Mouse (Mus musculus) thymus, postnatal 36 days (tissue): ENCODE data around the gene Cd27.
A peak's percentile ranks its signal among the peaks of the same experiment; 100 is the strongest.
"Not testable (repeated sequence)": the region's sequence is repeated elsewhere in the genome, so short reads cannot be mapped to it uniquely, and the experiment has no call there.

ENCODE experiments used
- DNase-seq, 2 experiments: peaks; one replicate each; pipeline ENCODE4 v3.0.0; 2022; ENCODE audit warnings: mixed read lengths in 2 of 2

Cd27 gene

DNA sequence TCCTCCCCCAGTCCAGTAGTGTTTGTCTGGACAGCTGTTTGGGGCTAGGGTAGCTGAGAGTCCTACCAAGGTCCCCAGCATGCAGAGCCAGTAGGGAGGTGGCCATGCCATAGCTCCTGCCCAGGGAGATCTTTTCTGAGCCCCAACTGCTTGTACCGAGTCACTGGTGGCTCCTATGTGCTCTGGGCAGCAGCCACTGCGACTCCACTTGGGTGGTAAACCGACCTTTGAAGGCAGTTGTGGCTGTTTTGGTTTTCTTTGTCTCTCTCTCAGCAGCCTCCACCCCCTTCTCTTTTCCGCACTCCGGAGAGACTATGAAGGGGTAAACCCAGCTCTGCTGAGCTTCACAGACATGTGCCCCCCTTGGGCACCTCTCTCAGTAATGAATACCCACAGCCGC lies at the start of gene Cd27:
TSS of gene Cd27 (minus strand) at position 229 of the 400 bp plus-strand sequence.
- peak; percentile 83 to 85 for DNase-seq

DNA sequence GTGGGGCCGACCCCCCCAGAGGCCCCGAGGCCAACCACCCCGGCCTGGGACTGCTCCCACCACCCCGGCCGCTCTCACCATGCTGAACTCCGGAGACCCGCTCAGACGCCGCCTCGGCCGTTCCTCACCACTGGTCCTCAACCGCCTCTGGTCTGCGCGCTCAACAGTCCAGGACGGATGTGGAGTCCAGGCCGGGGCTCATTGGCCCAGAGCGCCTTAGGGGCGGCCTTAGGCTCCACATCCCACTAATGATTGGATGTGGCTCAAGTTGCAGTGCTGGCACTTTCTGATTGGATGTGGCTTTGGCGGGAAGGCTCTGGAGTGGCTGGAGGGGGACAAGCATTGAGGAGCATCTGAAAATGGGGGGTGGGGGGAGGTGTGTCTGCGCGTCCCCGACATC lies 49.1 kb upstream of the Cd27 start, which contains the start of gene Tuba3a:
TSS of gene Tuba3a (minus strand) at position 153 of the 400 bp plus-strand sequence.
- no peak for DNase-seq

DNA sequence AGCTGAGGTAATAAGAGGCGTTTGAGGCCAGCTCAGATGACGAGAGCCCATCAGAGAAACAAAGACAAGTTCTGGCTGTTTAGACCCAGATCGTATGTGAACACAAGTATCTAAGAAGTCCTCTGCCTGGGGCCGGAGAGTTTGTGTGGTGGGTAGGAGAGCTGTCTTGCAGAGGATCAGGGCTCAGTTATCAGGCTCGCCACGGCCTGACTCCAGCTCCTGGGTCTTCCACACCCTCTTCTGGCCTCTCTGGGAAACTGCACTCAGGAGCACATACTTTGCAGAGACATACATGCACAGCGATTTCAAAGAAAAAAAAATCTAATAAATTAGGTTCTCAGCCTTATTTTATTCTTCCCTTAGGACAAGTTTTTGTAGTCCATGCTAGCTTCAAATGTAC lies 47.9 kb upstream of the Cd27 start:
- DNase-seq, result no peak

DNA sequence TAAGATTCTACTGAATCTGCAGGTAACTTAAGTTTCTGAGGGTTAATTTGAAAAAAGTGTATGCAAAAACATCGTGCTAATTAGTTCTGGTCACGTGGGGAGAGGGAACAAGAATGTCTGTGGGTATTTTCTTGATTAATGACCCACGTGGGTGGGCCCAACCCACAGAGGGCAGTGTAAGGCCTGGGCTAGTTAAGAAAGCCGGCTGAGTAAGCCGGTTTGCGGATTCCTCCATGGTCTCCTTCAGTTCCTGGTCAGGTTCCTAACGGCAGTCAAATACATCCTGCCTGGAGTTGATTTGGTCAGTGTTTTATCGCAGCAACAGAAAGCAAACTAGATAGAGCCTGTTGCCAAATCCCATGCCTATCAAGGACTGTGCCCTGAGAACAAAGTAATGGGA lies 47.4 kb upstream of the Cd27 start:
- no peak for DNase-seq

DNA sequence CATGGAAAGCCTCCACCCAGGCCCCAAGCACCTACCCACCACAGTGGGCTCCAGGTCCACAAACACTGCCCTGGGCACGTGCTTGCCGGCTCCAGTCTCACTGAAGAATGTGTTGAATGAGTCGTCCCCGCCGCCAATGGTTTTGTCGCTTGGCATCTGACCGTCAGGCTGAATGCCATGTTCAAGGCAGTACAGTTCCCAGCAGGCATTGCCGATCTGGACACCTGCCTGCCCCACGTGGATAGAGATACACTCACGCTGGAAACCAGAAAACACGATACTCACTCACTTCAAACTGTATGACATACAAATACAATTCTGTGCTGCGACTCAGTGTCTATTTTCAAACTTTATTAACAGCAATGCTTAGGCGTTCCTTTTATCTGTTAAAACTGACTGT lies 45.9 kb upstream of the Cd27 start:
- not testable (repeated sequence) for DNase-seq

DNA sequence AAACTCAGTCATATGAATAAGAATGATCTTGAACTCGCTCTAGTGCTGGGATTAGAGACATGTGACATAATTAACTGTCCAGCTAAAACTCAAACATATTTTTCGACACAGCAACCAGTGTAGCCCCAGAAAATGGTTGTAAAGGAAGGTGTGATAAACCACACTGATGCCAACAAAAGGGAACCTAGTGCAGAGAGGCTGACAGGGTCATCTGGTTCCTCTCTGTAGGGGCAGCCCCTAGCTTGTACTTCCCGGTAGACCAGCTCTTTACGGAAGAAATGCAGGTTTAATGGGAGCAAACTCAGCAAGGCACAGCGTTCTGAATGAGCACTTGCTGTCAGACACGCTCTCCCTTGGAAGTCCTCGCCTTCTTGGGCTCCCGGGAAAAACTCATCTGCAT lies 42.9 kb upstream of the Cd27 start:
- DNase-seq, result no peak

DNA sequence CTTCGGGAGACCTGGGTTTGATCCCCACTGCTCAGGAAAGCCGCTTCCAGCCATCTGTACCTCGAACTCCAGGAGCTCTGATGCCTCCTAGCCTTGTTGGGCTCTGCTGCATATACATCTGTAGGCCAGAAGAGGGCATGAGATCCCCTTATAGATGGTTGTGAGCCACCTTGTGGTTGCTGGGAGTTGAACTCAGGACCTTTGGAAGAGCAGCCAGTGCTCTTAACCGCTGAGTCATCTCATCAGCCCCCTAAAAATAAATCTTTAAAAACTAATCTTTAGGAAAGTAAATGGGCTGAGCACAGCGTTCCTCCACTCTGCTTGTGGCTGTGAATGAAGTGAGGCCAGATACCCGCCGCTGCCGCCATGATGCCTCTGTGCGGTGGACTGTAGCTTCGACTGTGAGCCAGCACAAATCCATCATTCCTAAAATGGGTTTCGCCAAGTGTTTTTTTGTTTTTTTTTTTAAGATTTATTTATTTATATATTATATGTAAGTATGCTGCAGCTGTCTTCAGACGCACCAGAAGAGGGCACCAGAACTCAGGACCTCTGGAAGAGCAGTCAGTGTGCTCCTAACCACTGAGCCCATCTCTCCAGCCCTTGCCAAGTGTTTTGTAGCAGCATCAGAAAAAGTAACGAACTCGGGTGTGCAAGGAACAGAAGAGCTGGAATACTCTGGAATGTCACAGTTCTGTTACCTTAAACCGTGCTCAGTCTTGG lies 38.2 kb upstream of the Cd27 start:
- peak; percentile 33 to 40 for DNase-seq

DNA sequence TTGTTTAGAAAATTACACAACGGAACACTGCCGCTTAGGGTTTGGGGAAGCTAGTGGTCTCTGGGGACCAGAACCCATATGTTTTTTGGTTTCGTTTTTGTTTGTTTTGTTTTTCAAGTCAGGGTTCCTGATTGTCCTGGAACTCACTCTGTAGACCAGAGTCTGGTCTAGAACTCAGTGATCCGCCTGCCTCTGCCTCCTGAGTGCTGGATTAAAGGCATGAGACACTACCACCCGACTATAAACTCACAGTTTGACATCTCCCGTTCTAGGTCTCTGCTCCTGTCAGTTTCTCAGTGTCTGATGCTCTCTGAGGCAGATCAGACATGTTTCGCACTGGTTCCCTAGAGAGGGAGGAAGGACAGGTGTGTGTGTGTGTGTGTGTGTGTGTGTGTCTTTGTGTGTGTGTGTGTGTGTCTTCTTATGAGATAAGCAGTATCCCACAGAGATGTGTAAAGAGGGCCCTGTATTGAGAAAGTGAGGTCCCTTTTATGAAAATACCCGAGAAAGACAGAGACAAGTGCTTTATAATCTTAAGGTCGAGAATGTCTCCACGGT lies 35.5 kb upstream of the Cd27 start:
- DNase-seq, result no peak

DNA sequence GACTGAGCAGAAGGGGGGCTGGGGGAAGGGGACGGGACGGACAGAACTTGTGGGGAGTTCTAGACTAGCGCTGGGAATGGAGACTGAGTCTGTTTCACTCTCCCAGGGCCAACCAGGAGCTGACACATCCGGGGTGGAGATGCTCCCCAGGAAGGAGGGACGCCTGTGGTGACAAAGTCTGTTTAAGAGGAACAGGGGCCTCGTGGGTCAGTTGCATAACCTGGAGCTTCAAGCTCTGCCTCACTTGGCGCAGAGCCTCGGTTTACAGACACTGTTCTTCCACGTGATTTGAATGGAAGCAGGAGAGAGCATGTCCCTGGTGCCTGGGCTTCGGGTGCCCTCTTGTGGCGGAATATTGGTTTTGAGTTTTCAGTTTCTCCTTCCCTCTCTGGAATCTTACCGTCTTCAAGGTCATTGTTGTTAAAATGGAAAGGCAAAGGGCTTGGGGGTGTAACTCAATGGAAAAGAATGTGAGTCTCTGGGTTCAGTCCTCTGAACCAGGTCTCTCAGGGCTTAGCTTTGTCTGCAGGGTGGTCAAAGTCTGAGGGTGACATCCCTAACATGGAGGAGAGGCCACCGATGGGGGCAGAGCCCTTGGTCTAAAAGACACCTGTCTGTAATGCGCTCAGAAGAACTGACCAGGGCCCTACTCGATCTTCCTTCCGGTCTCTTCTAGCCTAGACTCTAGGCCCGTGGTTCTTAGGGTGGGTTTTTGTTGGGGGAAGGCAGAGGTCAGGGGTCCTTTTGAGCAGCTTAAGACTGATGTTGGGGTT lies 34.8 kb upstream of the Cd27 start:
- DNase-seq, result peak; percentile 80 to 84

DNA sequence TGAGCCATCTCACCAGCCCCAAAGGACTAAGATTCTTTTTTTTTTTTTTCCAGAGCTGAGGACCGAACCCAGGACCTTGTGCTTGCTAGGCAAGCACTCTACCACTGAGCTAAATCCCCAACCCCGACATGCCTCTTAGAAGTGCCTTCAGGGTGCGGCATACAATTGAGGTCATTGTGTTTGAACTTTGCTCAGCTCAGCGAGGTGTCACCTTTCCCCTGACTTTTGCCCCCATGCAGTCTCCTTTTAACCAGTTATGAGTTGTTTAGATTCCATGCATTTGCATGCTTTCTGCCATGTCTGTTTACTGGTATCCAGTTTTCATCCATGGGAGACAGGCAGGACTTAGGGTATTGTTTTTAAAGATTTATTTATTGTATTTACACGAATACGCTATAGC lies 32.0 kb upstream of the Cd27 start:
- no peak for DNase-seq

DNA sequence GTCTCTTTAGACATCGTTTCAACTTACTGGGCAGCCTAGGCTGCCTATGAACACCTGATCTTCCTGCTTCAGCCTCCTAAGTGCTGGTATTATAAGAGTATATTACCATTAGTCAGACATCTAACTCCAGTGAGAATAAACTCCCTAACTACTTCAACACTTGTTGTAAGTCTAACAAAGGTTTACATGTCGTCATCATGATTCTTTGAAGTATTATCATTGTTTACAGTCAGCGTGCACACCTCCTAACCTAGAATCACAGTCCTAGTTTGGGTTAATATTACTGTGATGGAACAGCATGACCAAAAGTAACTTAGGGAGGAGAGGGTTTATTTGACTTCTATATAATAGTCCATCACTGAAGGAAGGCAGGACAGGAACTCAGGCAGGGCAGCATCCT lies 30.7 kb upstream of the Cd27 start:
- no peak for DNase-seq

DNA sequence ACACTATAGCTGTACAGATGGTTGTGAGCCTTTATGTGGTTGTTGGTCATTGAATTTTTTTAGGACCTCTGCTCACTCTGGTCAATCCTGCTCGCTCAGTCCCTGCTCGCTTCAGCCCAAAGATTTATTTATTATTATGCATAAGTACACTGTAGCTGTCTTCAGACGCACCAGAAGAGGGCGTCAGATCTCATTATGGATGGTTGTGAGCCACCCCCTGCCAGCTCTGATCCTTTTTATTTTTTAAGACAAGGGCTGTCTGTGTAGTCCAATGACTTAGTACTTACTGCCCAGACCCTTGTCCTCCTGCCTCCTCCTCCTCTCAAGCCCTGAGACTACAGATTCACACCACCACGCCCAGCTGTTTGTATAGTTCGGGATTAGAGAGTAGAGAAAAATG lies 29.8 kb upstream of the Cd27 start:
- DNase-seq, result not testable (repeated sequence)

DNA sequence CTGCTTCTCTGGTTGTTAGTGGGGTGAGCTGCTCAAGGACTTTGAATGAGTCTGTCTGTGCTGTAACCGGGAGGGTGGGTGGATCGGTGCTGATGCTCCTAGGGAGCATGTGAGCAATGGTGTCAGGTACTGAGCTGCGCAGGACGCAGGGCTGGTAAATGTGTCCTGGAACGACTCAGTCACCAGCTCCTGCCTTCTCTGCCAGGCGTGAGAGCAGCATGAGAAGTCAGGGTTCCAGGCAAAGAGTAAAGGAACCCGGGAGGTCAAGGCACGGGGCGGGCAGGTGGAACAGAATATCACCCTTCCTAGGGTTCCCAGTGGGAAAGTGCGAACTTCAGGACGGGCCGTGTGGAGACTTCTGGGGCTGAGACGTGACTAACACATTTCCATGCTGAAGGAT lies 29.3 kb upstream of the Cd27 start:
- no peak for DNase-seq

DNA sequence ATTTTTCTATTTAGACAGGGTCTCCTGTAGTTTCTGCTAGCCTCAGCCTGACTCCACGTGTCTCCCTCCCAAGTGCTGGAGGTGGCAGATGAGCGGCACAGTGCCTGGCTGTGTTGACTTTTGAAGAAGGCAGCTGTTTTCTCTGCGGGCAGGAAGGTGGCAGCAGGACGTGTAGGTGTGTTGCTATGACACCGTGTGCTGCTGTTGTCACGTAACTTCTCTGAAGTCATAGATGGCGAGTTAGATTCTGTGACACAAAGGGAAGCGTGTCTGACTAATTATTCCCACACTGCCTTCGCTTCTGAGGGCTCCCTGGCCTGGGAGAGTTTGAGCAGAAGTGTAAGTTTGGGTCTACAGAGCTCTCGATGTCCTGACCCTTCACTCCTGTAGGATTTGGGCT lies 28.4 kb upstream of the Cd27 start:
- peak; percentile 76 to 88 for DNase-seq

DNA sequence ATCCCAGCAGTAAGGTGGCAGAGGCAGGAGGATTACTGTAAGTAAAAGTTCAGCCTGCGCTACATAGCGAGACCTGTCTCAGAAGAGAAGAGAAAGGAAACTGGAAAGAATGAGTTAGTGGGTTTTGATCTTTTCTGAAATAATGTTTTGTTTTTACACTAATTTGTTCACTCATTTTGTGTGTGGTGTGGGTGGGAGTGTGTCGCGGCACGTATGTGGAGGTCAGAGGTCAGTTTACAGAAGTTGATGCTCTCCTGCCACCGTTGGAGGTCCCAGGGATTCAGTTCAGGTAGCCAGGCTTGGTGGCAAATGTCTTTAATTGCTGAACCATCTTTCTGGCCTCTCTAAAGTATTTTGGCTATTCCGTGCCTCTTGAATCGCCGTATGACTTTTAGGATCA lies 27.4 kb upstream of the Cd27 start:
- no peak for DNase-seq

DNA sequence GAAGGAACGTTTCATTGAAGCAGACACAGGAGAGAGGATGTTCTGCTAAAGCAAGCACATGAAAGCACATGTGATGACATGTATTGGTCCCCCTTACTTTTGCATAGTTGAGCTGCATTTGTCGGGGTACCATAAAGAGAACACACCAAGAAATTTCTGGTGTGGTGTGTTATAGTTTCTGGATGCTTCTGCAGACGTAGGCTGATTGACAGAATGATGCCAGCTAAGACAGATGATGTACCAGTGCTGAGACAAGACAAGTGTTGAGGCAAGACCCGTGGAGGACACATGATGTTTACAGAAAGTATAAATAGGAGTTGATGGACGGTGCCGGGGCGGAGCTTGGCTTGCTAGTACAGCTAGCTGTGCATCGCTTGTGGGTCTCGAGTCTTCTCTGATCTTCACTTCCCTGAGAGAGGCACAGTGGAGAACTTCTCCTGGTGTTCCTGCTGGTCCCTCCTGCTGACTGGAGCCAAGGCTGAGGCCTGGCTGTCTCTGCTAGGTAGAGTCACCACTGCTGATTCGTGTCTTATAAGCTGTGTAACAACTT lies 23.3 kb upstream of the Cd27 start:
- no peak for DNase-seq

DNA sequence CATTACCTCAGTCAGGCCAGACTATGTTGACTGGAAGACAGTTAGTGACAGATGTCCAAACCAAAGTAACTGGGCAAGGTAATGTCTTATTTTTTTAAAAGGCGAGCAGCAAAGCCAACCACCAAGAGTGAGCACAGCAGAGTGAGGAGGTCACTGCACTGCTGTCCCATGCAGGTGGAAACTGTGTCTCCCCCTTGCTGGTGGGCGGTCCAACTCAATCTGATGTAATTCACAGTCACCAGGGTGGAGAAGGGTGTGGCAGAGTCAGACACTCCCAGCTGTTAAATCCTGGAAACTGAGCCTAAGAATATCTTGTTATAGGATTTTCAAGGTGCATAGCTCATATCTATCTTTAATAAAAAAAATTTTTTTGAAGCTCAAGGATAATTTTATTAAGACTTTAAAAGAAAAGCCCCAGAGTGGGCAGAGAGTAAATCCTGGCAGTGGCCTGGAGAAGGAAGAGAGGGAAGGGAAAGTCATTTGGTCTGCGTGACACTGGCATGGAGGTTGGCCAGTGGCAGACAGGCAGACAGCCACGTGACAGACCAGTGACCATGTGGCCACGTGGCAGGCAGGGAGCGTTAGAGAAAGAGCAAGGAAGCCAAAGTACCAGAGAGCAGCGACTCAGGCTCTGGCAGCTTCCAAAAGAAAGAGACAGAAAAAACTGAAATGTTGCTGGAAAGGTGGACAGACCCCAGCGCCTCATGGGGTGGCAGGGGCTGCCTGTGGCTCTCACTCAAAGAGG lies 19.6 kb upstream of the Cd27 start:
- no peak for DNase-seq

DNA sequence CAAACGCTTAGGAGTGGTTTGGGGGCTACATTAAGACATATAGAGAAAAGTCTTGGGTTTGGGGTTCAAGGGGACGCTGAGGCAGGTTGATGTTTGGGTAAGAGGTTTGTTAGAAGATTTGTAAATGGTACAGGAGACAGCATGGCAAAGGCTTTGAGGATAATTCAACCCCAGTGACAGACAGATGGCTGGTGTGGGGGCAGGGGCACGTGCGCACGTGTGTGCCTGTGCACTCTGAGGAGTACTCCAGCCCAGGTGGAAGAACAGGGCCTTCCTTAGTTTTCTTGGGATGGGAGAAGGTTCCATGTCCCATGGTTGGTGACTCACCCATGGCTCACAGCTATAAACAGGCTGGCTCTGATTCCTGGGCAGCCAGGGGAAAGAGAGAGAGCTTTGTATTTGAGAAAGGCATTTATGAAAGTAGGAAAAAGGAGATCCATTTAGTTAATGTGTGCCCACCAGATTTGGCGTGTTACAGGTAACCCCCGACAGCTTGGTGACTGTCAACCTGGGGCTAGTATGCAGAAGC lies 18.8 kb upstream of the Cd27 start:
- peak in 1 of 2 experiments; percentile 55 for DNase-seq

DNA sequence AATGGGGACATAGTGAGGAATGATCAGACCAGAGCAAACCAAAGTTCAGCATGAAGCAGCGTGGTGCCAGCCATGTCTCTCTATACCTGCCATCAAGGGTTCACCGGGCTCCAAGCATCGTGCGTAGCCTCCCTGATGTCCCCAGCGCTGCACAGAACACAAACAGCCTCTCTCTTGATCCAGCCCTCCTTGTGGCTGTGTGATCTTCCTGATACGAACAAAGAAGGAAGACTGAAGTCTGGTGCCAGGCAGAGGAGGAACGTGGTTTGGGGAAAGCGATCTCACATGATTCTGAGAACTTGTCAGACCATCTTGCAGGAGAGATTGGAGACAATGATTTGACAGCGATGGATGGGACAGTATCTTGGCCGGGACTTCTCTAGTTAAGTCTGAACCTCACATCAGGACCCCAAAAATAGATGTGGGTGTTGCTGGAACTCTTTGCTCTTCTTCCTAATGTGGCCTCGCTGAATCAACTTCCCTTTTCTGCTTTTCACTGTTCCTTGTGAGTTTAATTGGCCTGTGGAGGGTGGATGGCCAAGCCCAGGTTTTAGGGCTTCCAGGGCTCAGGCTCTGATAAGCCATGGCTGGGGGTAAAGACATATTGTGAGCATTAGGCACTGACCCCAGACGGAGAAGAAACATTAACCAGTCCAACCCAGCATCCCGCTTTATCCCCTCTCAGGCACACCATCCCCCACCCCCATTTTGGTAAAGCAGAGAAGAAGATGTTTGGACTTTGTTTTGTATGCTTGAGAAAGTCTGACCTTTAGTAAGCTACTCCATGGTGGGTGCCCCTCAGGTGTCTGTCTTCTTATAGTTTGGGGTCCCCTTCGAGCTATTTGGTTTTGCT lies 17.3 kb upstream of the Cd27 start:
- DNase-seq, result no peak

DNA sequence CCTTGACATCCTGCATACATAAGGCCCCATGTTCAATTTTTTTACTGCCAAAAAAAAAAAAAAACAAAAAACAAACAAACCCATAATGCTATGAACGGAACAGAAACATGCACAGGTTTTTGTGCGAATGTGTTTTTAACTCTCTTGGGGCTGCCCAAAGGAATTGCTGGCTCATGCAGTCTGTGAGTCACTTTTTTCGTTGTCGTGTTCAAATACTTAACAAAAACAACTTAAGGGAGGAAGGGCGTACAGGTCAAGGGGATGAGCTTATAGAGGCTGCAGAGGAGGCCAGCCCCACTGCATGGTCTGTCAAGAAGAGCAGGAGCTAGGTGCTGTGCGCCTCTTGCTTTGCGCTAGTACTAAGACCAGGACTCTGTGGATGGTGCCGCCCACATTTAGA lies 15.9 kb upstream of the Cd27 start:
- no peak for DNase-seq

DNA sequence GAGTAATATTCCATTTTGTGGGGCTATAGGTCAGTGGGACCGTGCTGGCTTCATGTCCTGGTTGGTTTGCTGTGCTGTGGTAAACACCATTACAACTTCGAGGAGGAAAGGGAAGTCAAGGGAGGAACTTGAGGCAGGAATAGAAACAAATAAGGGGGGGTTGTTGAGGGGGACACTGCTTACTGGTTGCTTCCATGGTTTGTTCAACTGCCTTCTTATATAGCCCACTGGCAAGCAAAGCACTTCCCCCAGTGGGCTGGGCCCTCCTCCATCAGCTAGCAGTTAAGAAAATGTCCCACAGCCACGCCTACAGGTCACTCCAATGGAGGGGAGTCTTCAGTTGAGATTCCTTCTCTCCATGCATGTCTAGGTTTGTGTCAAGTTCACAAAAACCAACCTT lies 15.5 kb upstream of the Cd27 start:
- DNase-seq, result no peak

DNA sequence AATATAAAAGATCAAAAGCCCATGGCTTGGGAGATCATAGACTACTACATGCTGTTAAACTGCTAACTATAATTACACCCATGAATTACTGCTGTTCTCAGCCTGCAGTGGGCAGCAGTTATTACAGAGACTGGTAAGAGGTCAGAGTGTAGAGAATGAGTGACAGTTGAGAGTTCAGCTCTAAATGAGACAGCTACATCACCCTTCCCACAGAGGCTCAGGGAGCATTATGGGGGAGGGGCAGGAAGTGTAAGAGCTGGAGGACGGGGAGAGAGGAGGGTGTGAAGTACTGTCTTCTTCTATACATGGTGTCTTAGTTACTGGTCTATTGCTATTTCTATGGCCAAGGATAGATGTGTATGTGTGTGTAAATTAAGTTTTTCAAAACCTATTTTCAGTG lies 7.7 kb upstream of the Cd27 start:
- DNase-seq, result peak; percentile 62 to 78
